Mouse (Mus musculus): ENCODE measurements around the gene Fam83f.
A peak's percentile ranks its signal among the peaks of the same experiment; 100 is the strongest.

Fam83f gene

GRCm38 (mm10) chr15:80671295-80672252, at the start of gene Fam83f:
TSS of gene Fam83f (plus strand) at chr15:80671847.
- no peak for DNase-seq

- no peak for DNase-seq
Measured at GRCm38 (mm10) chr15:80623171-80623837, 48.3 kb upstream of the Fam83f start.

GRCm38 (mm10) chr15:80626472-80626871, 45.2 kb upstream of the Fam83f start:
- DNase-seq: no peak

- peak; percentile 60 for DNase-seq
Measured at GRCm38 (mm10) chr15:80630147-80630546, 41.5 kb upstream of the Fam83f start.

- peak; percentile 82 for DNase-seq
Measured at GRCm38 (mm10) chr15:80630711-80631110, 40.9 kb upstream of the Fam83f start.

- no peak for DNase-seq
Measured at GRCm38 (mm10) chr15:80631311-80631710, 40.3 kb upstream of the Fam83f start.

GRCm38 (mm10) chr15:80632280-80632893, 39.3 kb upstream of the Fam83f start:
- no peak for DNase-seq

- DNase-seq: peak; percentile 47
Measured at GRCm38 (mm10) chr15:80634391-80635193, 37.1 kb upstream of the Fam83f start.

GRCm38 (mm10) chr15:80636757-80637372, 34.8 kb upstream of the Fam83f start:
- DNase-seq: no peak

- DNase-seq: no peak
Measured at GRCm38 (mm10) chr15:80639071-80639702, 32.5 kb upstream of the Fam83f start.

GRCm38 (mm10) chr15:80639874-80640273, 31.8 kb upstream of the Fam83f start:
- DNase-seq: no peak

GRCm38 (mm10) chr15:80641702-80642435, 29.8 kb upstream of the Fam83f start:
- DNase-seq: no peak

- no peak for DNase-seq
Measured at GRCm38 (mm10) chr15:80645006-80645797, 26.4 kb upstream of the Fam83f start.

- no peak for DNase-seq
Measured at GRCm38 (mm10) chr15:80648977-80649606, 22.6 kb upstream of the Fam83f start.

GRCm38 (mm10) chr15:80650412-80650811, 21.2 kb upstream of the Fam83f start:
- DNase-seq: no peak

GRCm38 (mm10) chr15:80653865-80654264, 17.8 kb upstream of the Fam83f start:
- no peak for DNase-seq

- DNase-seq: no peak
Measured at GRCm38 (mm10) chr15:80658815-80659471, 12.7 kb upstream of the Fam83f start.

- no peak for DNase-seq
Measured at GRCm38 (mm10) chr15:80660963-80661362, 10.7 kb upstream of the Fam83f start.

- DNase-seq: no peak
Measured at GRCm38 (mm10) chr15:80664444-80664843, 7.2 kb upstream of the Fam83f start.
